ENCODE assay signal across 11 mouse cellular contexts in genomic region chr12:80853737-80854136, GRCm38 (mm10).
DNase-seq lines count a peak whose midpoint lies in the region; ATAC-seq and TF ChIP-seq lines count a peak whose summit lies in the region.
"Had no signal": no experiment of that assay in that cellular context is flagged by ENCODE, and none has a peak within 500 bp of the region (broad histone marks: within the 10 kb centered on the region; RNA-seq: fewer than 3 reads in every experiment).

No protein-coding gene starts in this region.

- TF ChIP-seq CTCF in intestine, postnatal 0 days (IDR thresholded peaks at IDR 0.05; ENCODE audit: low read depth) = no peak

- no peaks in the 10 kb centered on the region; the same call in 1 of the 2 replicates for H3K4me1 ChIP-seq in intestine, embryonic 14.5 days (replicated peaks; ENCODE audit: control insufficient read depth, insufficient read depth, low read length)
- H3K4me1 ChIP-seq in intestine, postnatal 0 days (replicated peaks; ENCODE audit: control insufficient read depth, insufficient read depth, low read length) = no peaks in the 10 kb centered on the region; the same call in 1 of the 2 replicates
- H3K4me1 ChIP-seq in heart, embryonic 12.5 days (replicated peaks) = peaks cover 23% of the 10 kb centered on the region

- no peak for ATAC-seq in intestine, embryonic 14.5 days (replicated peaks; ENCODE audit: low FRiP score, low TSS enrichment, low read depth)
- ATAC-seq in intestine, postnatal 0 days = no peak
- no peak for ATAC-seq in heart, embryonic 12.5 days (ENCODE audit: insufficient number of reproducible peaks, low FRiP score)
- ATAC-seq in erythroblast, adult 5-6 weeks (replicated peaks; ENCODE audit: low FRiP score, poor library complexity, severe bottlenecking) = no peak

- H3K4me3 ChIP-seq in intestine, embryonic 14.5 days (ENCODE audit: low read depth, low read length) = no peak overlapping the region
- H3K4me3 ChIP-seq in intestine, postnatal 0 days (ENCODE audit: low read depth, low read length) = no peak overlapping the region
- no peak overlapping the region for H3K4me3 ChIP-seq in heart, embryonic 12.5 days
- H3K4me3 ChIP-seq: hindbrain, embryonic 10.5 days; liver, embryonic 13.5 days had no signal

- H3K27ac ChIP-seq in intestine, embryonic 14.5 days (ENCODE audit: low read depth) = peak overlapping the region; percentile 34; the same call in 1 of the 2 replicates
- H3K27ac ChIP-seq in intestine, postnatal 0 days (ENCODE audit: low read depth, low read length) = no peak overlapping the region
- 0 out of 2 replicates have a peak overlapping the region, but pooled peaks have one; percentile 30 for H3K27ac ChIP-seq in heart, embryonic 12.5 days (ENCODE audit: poor library complexity, severe bottlenecking)
- H3K27ac ChIP-seq: hindbrain, embryonic 10.5 days; liver, embryonic 13.5 days had no signal

- H3K9me3 ChIP-seq in intestine, embryonic 14.5 days (ENCODE audit: control insufficient read depth, low read length) = no peaks in the 10 kb centered on the region
- H3K9me3 ChIP-seq in intestine, postnatal 0 days (ENCODE audit: control insufficient read depth) = no peaks in the 10 kb centered on the region
- no peaks in the 10 kb centered on the region for H3K9me3 ChIP-seq in heart, embryonic 12.5 days (replicated peaks)
- H3K9me3 ChIP-seq: hindbrain, embryonic 10.5 days; liver, embryonic 13.5 days had no signal

- H3K9ac ChIP-seq in intestine, embryonic 14.5 days (ENCODE audit: low read length) = no peak overlapping the region
- H3K9ac ChIP-seq in intestine, postnatal 0 days (ENCODE audit: low read depth, low read length) = no peak overlapping the region
- H3K9ac ChIP-seq in heart, embryonic 12.5 days = no peak overlapping the region
- H3K9ac ChIP-seq: liver, embryonic 13.5 days had no signal

- H3K27me3 ChIP-seq in intestine, embryonic 14.5 days (replicated peaks; ENCODE audit: control insufficient read depth, insufficient read depth, low read length) = no peaks in the 10 kb centered on the region
- H3K27me3 ChIP-seq in intestine, postnatal 0 days (replicated peaks; ENCODE audit: control insufficient read depth, insufficient read depth, low read length) = no peaks in the 10 kb centered on the region
- no peaks in the 10 kb centered on the region for H3K27me3 ChIP-seq in heart, embryonic 12.5 days (replicated peaks)
- H3K27me3 ChIP-seq: liver, embryonic 13.5 days had no signal

- no peaks in the 10 kb centered on the region; the same call in 1 of the 2 replicates for H3K36me3 ChIP-seq in intestine, embryonic 14.5 days (ENCODE audit: control insufficient read depth, insufficient read depth, low read length)
- H3K36me3 ChIP-seq in intestine, postnatal 0 days (ENCODE audit: control insufficient read depth, insufficient read depth) = peaks cover 3% of the 10 kb centered on the region; the same call in 1 of the 2 replicates
- 0 out of 2 replicates have a peak, but pooled peaks cover 3% of the 10 kb centered on the region for H3K36me3 ChIP-seq in heart, embryonic 12.5 days
- H3K36me3 ChIP-seq: hindbrain, embryonic 10.5 days had no signal

- no peak overlapping the region for H3K4me2 ChIP-seq in intestine, embryonic 14.5 days (ENCODE audit: low read length)
- H3K4me2 ChIP-seq in intestine, postnatal 0 days (replicated peaks; ENCODE audit: low read depth) = no peak overlapping the region
- H3K4me2 ChIP-seq in heart, embryonic 12.5 days = no peak overlapping the region
- H3K4me2 ChIP-seq: liver, embryonic 13.5 days had no signal

- WGBS in intestine, embryonic 14.5 days = 54% methylated on average over 3 of the region's 3 CpGs
- 46% methylated on average over 3 of the region's 3 CpGs for WGBS in intestine, postnatal 0 days
- WGBS in heart, embryonic 12.5 days = 54% methylated on average over 3 of the region's 3 CpGs

- DNase-seq in intestine, embryonic 14.5 days (ENCODE audit: low spot score) = no peak
- peak; percentile 94 for DNase-seq in Muller cell, postnatal 12 days (ENCODE audit: inconsistent ontology term)
- peak; percentile 47 to 55 for DNase-seq in lung, postnatal 4 days
- no peak for DNase-seq in layer of hippocampus, adult 11-12 months (ENCODE audit: low spot score)
- DNase-seq in left cerebral cortex, adult 11 months (ENCODE audit: low spot score) = no peak
- DNase-seq: cerebellum, postnatal 25 days; liver, embryonic 13.5 days had no signal

Comparison
In these comparisons a context has a peak if more than half of its experiments do, and no peak if none do; other contexts are left out.
1. DNase-seq: peak in Muller cell, postnatal 12 days (single experiment) and lung, postnatal 4 days (2 of 2); none in intestine, embryonic 14.5 days (single experiment), layer of hippocampus, adult 11-12 months (single experiment) and left cerebral cortex, adult 11 months (single experiment).